Mouse (Mus musculus) embryonic fibroblast, embryonic 13.5 days (primary cell): ENCODE results near the gene Cep164.
"Not testable (repeated sequence)": the region's sequence is repeated elsewhere in the genome, so short reads cannot be mapped to it uniquely, and the experiment has no call there.

Experiments used
- CTCF ChIP-seq: IDR thresholded peaks from 2 replicates; pipeline ENCODE4 v1.5.1; 2011; ENCODE audit warnings: mild to moderate bottlenecking, control low read depth, low read length, moderate library complexity, borderline replicate concordance; ENCODE audit not compliant: insufficient read depth
- POLR2A ChIP-seq: IDR thresholded peaks from 2 replicates; pipeline ENCODE4 v1.6.1; 2011; ENCODE audit warnings: low read depth, mild to moderate bottlenecking, control low read depth, low read length, moderate library complexity

GRCm38 (mm10) chr9:45776176-45776575, 52.3 kb downstream of the Cep164 start:
- not testable (repeated sequence) for TF ChIP-seq CTCF, POLR2A
